ENCODE assay signal across 25 mouse cellular contexts in the genomic region with DNA sequence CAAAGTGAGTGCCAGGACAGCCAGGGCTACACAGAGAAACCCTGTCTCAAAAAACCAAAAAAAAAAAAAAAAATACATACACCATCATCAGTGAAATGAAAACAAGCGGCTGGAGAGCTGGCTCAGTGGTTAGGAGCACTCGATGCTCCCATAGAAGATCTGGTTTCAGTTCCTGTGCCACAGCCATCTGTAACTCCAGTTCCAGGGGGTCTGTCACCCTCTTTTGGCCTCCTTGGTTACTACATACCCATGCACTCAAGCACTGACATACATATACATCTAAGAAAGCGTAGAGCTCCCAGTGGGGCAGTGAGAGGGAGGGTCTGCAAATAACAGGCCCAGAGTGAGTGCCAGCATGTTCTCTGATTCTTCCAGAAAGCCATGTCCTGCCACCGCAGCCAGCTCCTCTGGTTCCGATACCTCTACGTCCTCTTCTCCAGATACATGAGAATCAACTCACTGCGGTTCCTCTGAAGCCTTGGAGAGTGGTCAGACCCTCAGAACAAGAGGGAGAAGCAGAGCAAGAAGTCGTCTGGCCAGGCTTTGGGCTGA. TPM values are rescaled to one million over a fixed set of nuclear protein-coding genes. Genes with fewer than 3 reads are reported as not detected.
DNase-seq lines count a peak whose midpoint lies in the region; ATAC-seq lines count a peak whose summit lies in the region.
"Had no signal": no experiment of that assay in that cellular context is flagged by ENCODE, and none has a peak within 500 bp of the region (broad histone marks: within the 10 kb centered on the region; RNA-seq: fewer than 3 reads in every experiment).

No protein-coding gene starts in this region.

- no peaks in the 10 kb centered on the region for H3K9me3 ChIP-seq in heart, embryonic 10.5 days
- H3K9me3 ChIP-seq: embryonic facial prominence, embryonic 15.5 days; forebrain, embryonic 10.5 days; heart, embryonic 15.5 days; hindbrain, embryonic 13.5 days had no signal

- ATAC-seq in common myeloid progenitor, adult 5-6 weeks (replicated peaks; ENCODE audit: low read depth, poor library complexity, severe bottlenecking): peak; percentile 71; the same call in 1 of the 2 replicates
- 0 out of 2 replicates have a peak, but pooled peaks have one; percentile 27 for ATAC-seq in monocyte, adult 5-6 weeks (replicated peaks; ENCODE audit: insufficient number of reproducible peaks, low FRiP score, low TSS enrichment, poor library complexity, severe bottlenecking)
- ATAC-seq: forebrain, embryonic 14.5 days; hindbrain, postnatal 0 days; Patski had no signal

- DNase-seq in heart, adult 11 months: peak; percentile 78
- no peak for DNase-seq in heart, embryonic 10.5 days (ENCODE audit: low spot score)
- DNase-seq in ES-CJ7 (ENCODE audit: low read depth, low spot score): peak; percentile 80
- DNase-seq in right cerebral cortex, adult 2 months (ENCODE audit: low spot score in 2 of 2): no peak
- DNase-seq in layer of hippocampus, postnatal 25 days (ENCODE audit: extremely low spot score in 1 of 2, low spot score in 1 of 2): no peak
- no peak for DNase-seq in kidney, postnatal 36 days
- DNase-seq: adrenal gland, adult 8-10 months; cerebellum, adult 11-12 months; cerebellum, adult 9-10 months; cerebellum, postnatal 36 days; embryo, embryonic 11 days; gastrocnemius, adult 2 months; gastrocnemius, postnatal 25 days; heart, adult 18-20 months; heart, postnatal 14 days had no signal

- H3K36me3 ChIP-seq in heart, embryonic 10.5 days: peaks cover 7% of the 10 kb centered on the region; the same call in 1 of the 2 replicates
- H3K36me3 ChIP-seq: embryonic facial prominence, embryonic 15.5 days; heart, embryonic 15.5 days; hindbrain, embryonic 13.5 days had no signal

- no peak overlapping the region for H3K4me3 ChIP-seq in heart, embryonic 10.5 days
- H3K4me3 ChIP-seq: embryonic facial prominence, embryonic 15.5 days; erythroblast, embryonic 14.5 days; forebrain, embryonic 10.5 days; gastrocnemius, adult 2 months; heart, embryonic 15.5 days; hindbrain, embryonic 13.5 days had no signal

- WGBS in heart, embryonic 10.5 days: 82% methylated on average over 8 of the region's 8 CpGs

- no peaks in the 10 kb centered on the region; the same call in 1 of the 2 replicates for H3K4me1 ChIP-seq in heart, embryonic 10.5 days
- H3K4me1 ChIP-seq: heart, embryonic 15.5 days had no signal

- H3K27ac ChIP-seq in heart, embryonic 10.5 days: no peak overlapping the region
- H3K27ac ChIP-seq: embryonic facial prominence, embryonic 15.5 days; forebrain, embryonic 10.5 days; gastrocnemius, adult 2 months; heart, embryonic 15.5 days; hindbrain, embryonic 13.5 days; hindbrain, postnatal 0 days had no signal

- no peaks in the 10 kb centered on the region for H3K27me3 ChIP-seq in heart, embryonic 10.5 days (ENCODE audit: insufficient read depth, poor library complexity, severe bottlenecking)
- H3K27me3 ChIP-seq: embryonic facial prominence, embryonic 15.5 days; heart, embryonic 15.5 days; hindbrain, embryonic 13.5 days; Patski had no signal

RNA-seq across cellular contexts. Expression of a gene that starts 26.5 kb away (rescaled TPM):
- 11.6 and 15.0 TPM in 2 replicates for polyA plus RNA-seq in heart, embryonic 10.5 days (2016; fragmentation: Nextera tagmentation; extraction: Ambion mirVana)
- total RNA-seq in common myeloid progenitor, adult 5-6 weeks (2017): 13.4 and 18.7 TPM in 2 replicates
- total RNA-seq in monocyte, adult 5-6 weeks (2017): 6.1 to 14.6 TPM in 2 of 3 replicates, not detected in the other
- total RNA-seq in layer of hippocampus, postnatal 25 days (2021): 10 to 100 TPM; 41.1 to 44.8 TPM

RNA-seq across cellular contexts. Expression of a gene that starts 38.4 kb away (rescaled TPM):
- polyA plus RNA-seq in heart, embryonic 10.5 days (2016; fragmentation: Nextera tagmentation; extraction: Ambion mirVana): 2,741 and 3,131 TPM in 2 replicates
- total RNA-seq in common myeloid progenitor, adult 5-6 weeks (2017): 1,111 and 1,232 TPM in 2 replicates
- total RNA-seq in monocyte, adult 5-6 weeks (2017): 1,289 to 1,782 TPM (median 1,376 TPM) in 3 replicates
- total RNA-seq in layer of hippocampus, postnatal 25 days (2021): 1,000 to 10,000 TPM; 1,687 to 1,997 TPM

RNA-seq across cellular contexts. Expression of a gene that starts 54.3 kb away (rescaled TPM):
- polyA plus RNA-seq in heart, embryonic 10.5 days (2016; fragmentation: Nextera tagmentation; extraction: Ambion mirVana): 114 and 134 TPM in 2 replicates
- 335 and 349 TPM in 2 replicates for total RNA-seq in common myeloid progenitor, adult 5-6 weeks (2017)
- 267 to 440 TPM (median 292 TPM) in 3 replicates for total RNA-seq in monocyte, adult 5-6 weeks (2017)
- 100 to 1,000 TPM; 251 to 321 TPM for total RNA-seq in layer of hippocampus, postnatal 25 days (2021)

RNA-seq across cellular contexts. Expression of a gene that starts 54.3 kb away (rescaled TPM):
- 14.1 and 15.4 TPM in 2 replicates for polyA plus RNA-seq in heart, embryonic 10.5 days (2016; fragmentation: Nextera tagmentation; extraction: Ambion mirVana)
- total RNA-seq in common myeloid progenitor, adult 5-6 weeks (2017): 3.3 and 4.3 TPM in 2 replicates
- total RNA-seq in monocyte, adult 5-6 weeks (2017): 4.1 to 7.1 TPM (median 4.7 TPM) in 3 replicates
- total RNA-seq in layer of hippocampus, postnatal 25 days (2021): 1 to 10 TPM; 6.0 to 7.5 TPM

Comparison
In these comparisons a context has a peak if more than half of its experiments do, and no peak if none do; other contexts are left out.
1. DNase-seq: peak in heart, adult 11 months (single experiment) and ES-CJ7 (single experiment); none in heart, embryonic 10.5 days (single experiment), right cerebral cortex, adult 2 months (0 of 2), layer of hippocampus, postnatal 25 days (0 of 2) and kidney, postnatal 36 days (0 of 2).